Mouse (Mus musculus) ES-Bruce4 (cell line): ENCODE data around the gene Rab26. TPM values are rescaled to one million over a fixed set of nuclear protein-coding genes. Genes with fewer than 3 reads are reported as not detected.

Experiments
- H3K27ac ChIP-seq: 2 replicates; pipeline ENCODE4 v1.5.1; 2012; ENCODE audit warnings: low read length, inconsistent platforms; ENCODE audit not compliant: insufficient read depth
- H3K27me3 ChIP-seq: 2 replicates; pipeline ENCODE4 v1.6.1; 2012; ENCODE audit warnings: mild to moderate bottlenecking, low read length, inconsistent platforms; ENCODE audit not compliant: control insufficient read depth, poor library complexity, insufficient read depth, severe bottlenecking
- H3K36me3 ChIP-seq: 2 replicates; pipeline ENCODE4 v1.6.1; 2012; ENCODE audit warnings: inconsistent platforms, mild to moderate bottlenecking, low read length, moderate library complexity; ENCODE audit not compliant: control insufficient read depth, poor library complexity, insufficient read depth, severe bottlenecking
- H3K4me1 ChIP-seq: one replicate; pipeline ENCODE4 v1.8.1; 2011; ENCODE audit warnings: low read length; ENCODE audit not compliant: control insufficient read depth, insufficient read depth
- H3K4me3 ChIP-seq: 2 replicates; pipeline ENCODE4 v1.5.1; 2011; ENCODE audit warnings: low read depth, mild to moderate bottlenecking, low read length
- H3K9ac ChIP-seq: 2 replicates; pipeline ENCODE4 v1.6.1; 2012; ENCODE audit warnings: low read depth, mild to moderate bottlenecking, inconsistent platforms; ENCODE audit not compliant: poor library complexity, severe bottlenecking
- H3K9me3 ChIP-seq: replicated peaks from 2 replicates; pipeline ENCODE4 v1.6.1; 2012; ENCODE audit warnings: mild to moderate bottlenecking, low read length, inconsistent platforms; ENCODE audit not compliant: control insufficient read depth, poor library complexity, insufficient read depth, severe bottlenecking
- CTCF ChIP-seq: IDR thresholded peaks from one replicate; pipeline ENCODE4 v1.8.1; 2011; ENCODE audit warnings: low read depth, low read length
- EP300 ChIP-seq: IDR thresholded peaks from 2 replicates; pipeline ENCODE4 v1.6.1; 2011; ENCODE audit warnings: low read depth, low read length; ENCODE audit not compliant: insufficient read depth
- POLR2A ChIP-seq: IDR thresholded peaks from one replicate; pipeline ENCODE4 v1.8.1; 2011; ENCODE audit warnings: low read length; ENCODE audit not compliant: insufficient read depth
- polyA plus RNA-seq: library from polyadenylated mRNA; stranded (reverse); fragments of >200 nt; gene quantifications from 2 replicates; pipeline ENCODE4 v1.2.4, GENCODE M21; 2011; ENCODE audit warnings: low read depth; ENCODE audit not compliant: missing spikeins, insufficient read depth, insufficient read length

Rab26 gene
- polyA plus RNA-seq, 1 experiment, result 1.5 TPM

DNA sequence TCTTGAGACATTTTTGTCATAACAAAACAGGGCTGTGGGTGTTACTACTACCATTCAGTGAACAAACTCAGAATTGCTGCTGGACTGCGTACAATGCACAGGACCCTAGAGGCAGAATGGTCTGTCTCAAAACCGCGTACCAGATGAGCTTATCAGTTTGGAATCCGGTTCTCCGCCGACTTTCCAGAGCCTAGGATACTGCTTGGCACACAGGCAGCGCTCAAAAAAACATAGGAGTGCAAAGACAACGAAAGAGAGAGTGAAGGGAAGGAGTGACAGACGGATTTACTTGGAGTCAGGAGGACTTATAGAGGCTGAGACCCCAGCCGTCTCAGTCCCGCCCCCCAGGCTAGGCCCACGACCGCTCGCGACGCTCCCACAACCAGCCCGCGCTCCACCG lies 6.7 kb downstream of the Rab26 start:
- Histone ChIP-seq H3K27ac (no peak overlapping the region), H3K4me1 (no peaks in the 10 kb centered on the region), H3K9ac (peak overlapping the region; percentile 91), H3K36me3 (peaks cover 27% of the 10 kb centered on the region), H3K4me3 (peak overlapping the region; percentile 99), H3K9me3 (no peaks in the 10 kb centered on the region), H3K27me3 (no peaks in the 10 kb centered on the region)
- TF ChIP-seq POLR2A (no peak), EP300 (no peak), CTCF (no peak)

GRCm38 (mm10) chr17:24524734-24525133 lies 9.3 kb downstream of the Rab26 start:
- TF ChIP-seq POLR2A (no peak), CTCF (no peak)
- no peak overlapping the region for H3K27ac ChIP-seq
- peaks cover 15% of the 10 kb centered on the region for H3K36me3 ChIP-seq
- no peaks in the 10 kb centered on the region for H3K27me3 ChIP-seq
- H3K4me1 ChIP-seq, result no peaks in the 10 kb centered on the region
- H3K9me3 ChIP-seq, result no peaks in the 10 kb centered on the region
- no peak overlapping the region for H3K4me3 ChIP-seq
- H3K9ac ChIP-seq, result no peak overlapping the region

DNA sequence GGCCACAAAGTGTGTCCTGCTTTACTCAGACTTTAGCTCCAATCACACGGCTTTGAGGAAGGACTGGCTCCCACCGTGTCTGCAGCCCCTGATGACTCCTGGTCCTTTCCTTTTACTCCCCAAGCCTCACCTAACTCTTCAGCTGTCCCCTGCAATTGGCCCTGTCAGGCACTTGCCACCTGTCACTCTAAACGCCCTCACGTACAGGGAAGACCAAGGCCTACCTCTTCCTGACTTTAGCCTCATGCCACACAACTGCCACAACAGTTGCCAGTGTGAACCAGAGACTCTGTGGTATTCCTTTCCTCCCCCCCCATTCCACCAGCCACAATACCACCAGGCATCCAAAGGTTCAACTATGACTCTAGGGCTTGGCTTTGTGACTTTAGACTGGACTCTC lies 13.6 kb downstream of the Rab26 start:
- Histone ChIP-seq H3K36me3 (peaks cover 5% of the 10 kb centered on the region), H3K27me3 (no peaks in the 10 kb centered on the region), H3K4me1 (no peaks in the 10 kb centered on the region), H3K4me3 (no peak overlapping the region), H3K27ac (no peak overlapping the region), H3K9ac (no peak overlapping the region), H3K9me3 (no peaks in the 10 kb centered on the region)
- no peak for TF ChIP-seq POLR2A
- no peak for TF ChIP-seq CTCF
- no peak for TF ChIP-seq EP300

GRCm38 (mm10) chr17:24514270-24515257 lies 19.4 kb downstream of the Rab26 start:
- Histone ChIP-seq H3K4me3 (no peak overlapping the region), H3K27me3 (no peaks in the 10 kb centered on the region), H3K27ac (no peak overlapping the region), H3K9ac (no peak overlapping the region), H3K4me1 (no peaks in the 10 kb centered on the region), H3K36me3 (peaks cover 16% of the 10 kb centered on the region), H3K9me3 (no peaks in the 10 kb centered on the region)
- TF ChIP-seq CTCF (no peak), EP300 (no peak), POLR2A (no peak)

DNA sequence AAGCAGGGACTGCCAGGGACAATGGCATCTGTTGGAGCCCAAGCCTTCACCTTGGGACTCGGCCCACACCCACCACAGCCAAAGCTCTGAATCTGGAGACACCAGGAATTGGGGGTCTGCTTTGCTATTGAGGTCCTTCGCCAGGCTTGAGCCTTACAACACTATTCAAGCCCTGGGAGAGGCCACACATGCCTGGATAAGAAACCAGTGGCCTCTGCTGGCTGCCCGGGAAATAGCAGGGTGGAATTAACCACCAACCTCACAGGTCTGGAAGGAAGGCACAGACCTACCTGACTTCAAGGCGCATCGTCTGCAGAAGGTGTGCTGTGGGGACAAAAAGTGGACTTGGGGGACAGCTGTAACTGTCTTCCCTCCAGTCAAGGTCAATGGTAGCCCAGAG lies 20.4 kb downstream of the Rab26 start:
- TF ChIP-seq POLR2A (no peak), CTCF (peak; percentile 68)
- no peaks in the 10 kb centered on the region for H3K9me3 ChIP-seq
- H3K9ac ChIP-seq, result no peak overlapping the region
- H3K27ac ChIP-seq, result no peak overlapping the region
- H3K27me3 ChIP-seq, result no peaks in the 10 kb centered on the region
- no peak overlapping the region for H3K4me3 ChIP-seq
- no peaks in the 10 kb centered on the region for H3K4me1 ChIP-seq
- peaks cover 21% of the 10 kb centered on the region for H3K36me3 ChIP-seq

- peaks cover 16% of the 10 kb centered on the region for H3K36me3 ChIP-seq
Measured at GRCm38 (mm10) chr17:24507806-24508460, 26.1 kb downstream of the Rab26 start.

More at GRCm38 (mm10) chr17:24507806-24508460, 26.1 kb downstream of the Rab26 start:
- TF ChIP-seq CTCF (no peak), POLR2A (no peak), EP300 (no peak)
- H3K4me1 ChIP-seq, result peaks cover 2% of the 10 kb centered on the region
- H3K27me3 ChIP-seq, result no peaks in the 10 kb centered on the region
- H3K9ac ChIP-seq, result no peak overlapping the region
- H3K4me3 ChIP-seq, result no peak overlapping the region
- no peaks in the 10 kb centered on the region for H3K9me3 ChIP-seq
- H3K27ac ChIP-seq, result no peak overlapping the region
